Mouse (Mus musculus) brain, embryonic 18.5 days (tissue): ENCODE data around the gene Alg9.
A peak's percentile ranks its signal among the peaks of the same experiment; 100 is the strongest.

Experiments used
- DNase-seq: peaks from one replicate; pipeline ENCODE4 v3.0.0-alpha.2; 2012; ENCODE audit warnings: low read depth, low spot score

The Alg9 gene

GRCm38 (mm10) chr9:50774991-50775612, at the start of gene Alg9, which contains the start of gene 1110032A03Rik:
TSS of gene Alg9 (plus strand) at chr9:50775019.
TSS of gene 1110032A03Rik (minus strand) at chr9:50775520.
- DNase-seq = peak; percentile 76

DNA sequence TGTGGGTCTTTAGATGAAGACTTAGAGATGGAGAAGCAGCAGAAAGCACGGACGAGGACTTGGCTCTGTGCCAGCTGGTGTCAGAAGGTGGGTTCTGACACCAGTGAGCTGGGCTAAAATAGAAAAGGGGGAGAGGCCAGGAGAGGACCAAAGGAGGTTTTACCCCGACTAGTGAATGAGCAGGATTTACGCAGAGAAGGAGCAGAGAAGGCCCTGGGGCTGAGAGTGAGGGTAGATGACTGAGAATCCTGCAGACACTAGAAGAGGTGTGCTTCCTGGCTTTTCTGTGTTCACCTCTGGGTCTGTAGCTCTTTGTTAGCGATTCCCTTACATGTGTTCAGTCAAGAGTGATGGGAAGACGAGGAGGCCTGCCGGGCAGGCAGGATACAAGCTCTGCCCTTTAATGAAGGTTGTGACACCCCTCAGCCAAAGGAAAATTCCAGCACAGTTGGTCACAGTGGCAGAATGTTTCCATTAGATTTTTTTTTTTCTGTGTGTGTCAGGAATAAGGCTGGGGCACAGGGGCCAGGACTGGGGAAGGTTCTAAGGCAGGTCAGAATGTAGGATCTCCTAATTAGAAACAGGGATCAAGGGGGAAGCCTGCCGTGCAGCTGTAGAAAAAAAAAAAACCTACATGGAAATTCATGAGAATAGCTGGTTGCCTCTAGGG, 48.8 kb upstream of the Alg9 start:
- DNase-seq = no peak

- DNase-seq = no peak
These were observed 47.5 kb upstream of the Alg9 start for GRCm38 (mm10) chr9:50727171-50727924.

GRCm38 (mm10) chr9:50727925-50728651, 46.7 kb upstream of the Alg9 start:
- DNase-seq = peak; percentile 89

DNA sequence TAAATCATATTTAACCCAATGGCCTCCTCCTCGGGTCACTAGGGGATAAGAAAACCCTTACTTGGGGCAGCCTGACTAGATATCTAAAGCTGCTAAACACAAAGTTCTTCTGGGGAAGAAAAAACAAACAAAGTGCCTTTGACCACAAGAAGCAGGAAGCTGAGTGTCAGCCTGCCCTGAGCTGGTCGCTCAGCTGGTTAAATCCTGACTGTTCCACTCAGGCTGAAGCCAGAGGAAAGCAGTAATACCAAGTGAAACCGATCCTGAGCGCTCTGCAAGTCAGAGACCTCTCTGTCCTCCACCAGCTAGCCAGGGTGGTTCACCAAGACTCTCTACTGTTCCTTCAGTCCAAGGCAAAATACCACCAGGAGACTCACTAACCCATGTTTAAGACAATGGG, 45.2 kb upstream of the Alg9 start:
- DNase-seq = no peak

- DNase-seq = no peak
These were observed 42.3 kb upstream of the Alg9 start for GRCm38 (mm10) chr9:50732560-50732959.

DNA sequence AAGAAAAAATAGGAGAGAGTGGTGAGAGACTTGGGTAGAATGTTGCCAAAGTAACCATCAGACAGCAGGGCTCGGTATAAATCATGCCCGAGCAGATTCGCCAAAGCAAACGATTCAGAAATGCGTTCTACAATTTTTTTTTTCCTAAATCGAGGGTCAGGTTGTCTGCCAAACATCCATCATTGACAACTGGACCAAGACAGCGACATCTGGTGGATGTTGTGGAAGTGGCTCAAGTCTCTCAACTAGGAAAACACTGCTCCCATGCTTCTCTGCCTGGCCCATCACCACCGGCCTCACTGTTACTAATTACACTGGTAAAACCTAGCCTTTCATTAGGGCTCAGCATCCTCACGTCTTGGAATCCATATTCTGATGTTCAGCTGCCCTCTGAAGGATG, 39.8 kb upstream of the Alg9 start:
- no peak for DNase-seq

DNA sequence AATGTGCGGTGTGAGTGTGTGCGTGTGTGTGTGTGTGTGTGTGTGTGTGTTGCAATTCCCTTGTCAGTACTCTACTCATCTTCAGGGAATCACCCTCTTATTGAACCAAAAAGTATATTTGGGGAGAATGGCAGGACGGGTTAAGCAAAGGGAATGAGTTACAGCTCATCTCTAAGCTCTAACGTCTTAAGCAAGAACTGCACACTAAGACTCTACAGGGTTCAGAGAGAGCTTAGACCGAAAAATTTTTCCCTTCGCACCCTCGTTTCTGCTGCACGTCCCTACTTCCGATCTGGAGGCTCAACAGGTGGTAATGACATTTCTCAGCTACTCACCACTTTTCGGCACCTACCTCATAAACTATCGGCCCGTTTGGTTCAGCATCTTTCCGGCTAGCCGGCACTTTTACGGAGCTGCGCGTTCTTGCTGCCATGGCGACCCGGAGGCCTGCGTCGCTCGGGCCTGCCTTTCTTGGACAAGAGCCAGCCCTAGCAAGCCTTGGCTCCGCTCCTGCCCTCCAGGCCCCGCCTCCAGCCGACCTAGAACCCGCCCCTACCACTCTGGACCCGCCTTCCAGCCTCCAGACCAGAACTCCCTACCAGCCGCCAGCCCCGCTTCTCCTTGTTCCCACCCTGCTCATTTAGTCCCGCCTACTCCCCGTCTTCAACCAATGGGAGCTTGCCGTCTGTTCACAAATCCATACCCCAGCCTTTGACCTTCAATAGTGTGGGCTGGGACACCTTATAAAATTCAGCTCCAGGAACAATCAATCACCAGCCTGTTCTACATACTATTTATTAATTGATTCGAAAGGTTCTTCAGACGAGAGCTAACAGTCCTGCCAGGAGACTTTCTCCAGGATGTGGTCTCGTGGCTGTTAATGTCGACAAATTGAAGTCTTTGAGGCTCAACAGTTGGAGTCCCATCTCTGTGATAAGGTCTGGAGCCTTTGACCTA, 35.6 kb upstream of the Alg9 start, which contains the start of gene Dixdc1:
Dixdc1 (minus strand) TSS at position 604 of the 957 bp plus-strand sequence.
- peak; percentile 45 for DNase-seq

- DNase-seq = no peak
These were observed 33.7 kb upstream of the Alg9 start for GRCm38 (mm10) chr9:50740867-50741784.

DNA sequence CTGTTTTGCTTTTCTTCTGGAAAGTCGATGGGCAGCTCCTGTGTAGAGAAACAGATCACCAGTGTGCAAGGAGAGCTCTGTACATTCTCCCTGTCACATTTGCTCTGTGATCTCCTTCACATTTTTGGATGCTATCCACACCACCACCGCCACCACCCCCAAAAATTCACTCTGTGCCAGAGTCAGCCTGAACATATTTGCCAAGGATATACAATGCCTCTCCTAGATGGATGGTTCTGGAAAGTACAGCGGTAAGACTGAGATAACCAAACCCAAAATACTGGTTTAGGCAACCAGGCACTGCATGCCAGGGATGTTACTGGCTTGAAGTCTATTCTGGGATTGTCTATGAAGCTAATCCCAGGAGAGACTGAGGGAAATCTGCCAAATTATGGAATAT, 32.6 kb upstream of the Alg9 start:
- no peak for DNase-seq

DNA sequence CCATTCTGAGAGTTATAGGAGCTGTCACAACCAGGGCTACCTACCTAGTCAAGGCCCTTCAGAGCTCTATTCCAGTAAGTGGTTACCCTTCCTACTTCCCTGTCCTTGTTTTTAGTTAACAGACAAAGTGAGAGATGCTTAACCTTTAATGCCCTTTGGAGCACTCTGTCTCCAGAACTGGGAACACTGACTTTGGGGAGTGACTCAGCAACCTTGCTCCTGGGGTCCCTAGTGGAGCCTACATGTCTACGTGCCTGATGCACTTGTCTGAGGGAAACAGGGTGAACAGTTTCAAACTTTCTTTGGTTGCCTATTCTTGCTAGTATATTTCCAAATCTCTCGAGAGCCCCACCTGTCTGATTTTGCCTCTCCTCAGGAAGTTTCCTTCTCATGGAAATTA, 32.1 kb upstream of the Alg9 start:
- no peak for DNase-seq

GRCm38 (mm10) chr9:50745806-50746205, 29.0 kb upstream of the Alg9 start:
- no peak for DNase-seq

DNA sequence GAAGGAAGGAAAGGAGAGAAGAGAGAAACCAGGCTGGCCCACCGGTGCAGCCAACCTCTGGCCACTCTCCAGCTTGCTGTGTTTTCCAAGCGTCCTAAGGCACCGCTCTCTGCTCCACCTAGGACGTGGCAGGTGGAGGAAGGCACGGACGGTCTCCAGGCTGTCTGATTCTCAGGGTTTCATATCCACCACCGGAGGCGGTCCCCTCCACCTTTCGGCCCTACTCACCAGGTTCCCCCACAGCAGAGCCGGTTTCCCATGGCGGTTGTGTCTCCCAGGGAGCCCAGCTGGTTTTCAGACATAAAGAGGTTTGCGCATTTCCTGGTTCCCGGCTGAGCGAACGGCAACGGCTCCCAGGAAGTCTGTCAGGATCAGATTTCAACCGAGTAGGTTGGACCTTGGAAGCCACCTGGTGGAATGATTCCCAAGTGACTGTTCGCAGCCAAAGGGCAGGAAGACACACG, 28.6 kb upstream of the Alg9 start, which contains the start of gene 2310030G06Rik:
2310030G06Rik (minus strand) TSS at position 323 of the 464 bp plus-strand sequence.
- DNase-seq = no peak

DNA sequence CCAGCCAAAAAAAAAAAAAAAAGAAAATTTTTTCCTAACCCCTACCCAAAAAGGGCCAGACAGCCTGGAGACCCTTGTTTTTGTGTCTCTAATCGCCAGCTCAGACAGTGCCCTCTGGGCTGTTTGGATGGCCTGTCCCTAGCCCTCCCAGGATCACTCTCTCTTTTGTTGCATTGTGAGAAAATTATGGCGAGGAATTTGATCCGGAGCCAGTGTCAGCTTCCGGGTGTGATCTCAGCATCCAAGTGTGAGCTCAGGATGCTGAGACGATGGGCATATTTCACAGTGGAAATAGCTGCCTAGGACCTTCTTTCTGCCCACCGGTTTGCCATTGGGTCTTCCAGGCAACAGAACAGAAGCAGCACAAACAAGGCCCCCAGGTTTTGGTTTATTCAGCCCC, 24.1 kb upstream of the Alg9 start:
- DNase-seq = no peak

GRCm38 (mm10) chr9:50751323-50751722, 23.5 kb upstream of the Alg9 start, which contains the start of gene Cryab:
TSS of gene Cryab (plus strand) at chr9:50751325.
- no peak for DNase-seq

GRCm38 (mm10) chr9:50752054-50752602, 22.7 kb upstream of the Alg9 start, which contains the start of gene Hspb2:
TSS of gene Hspb2 (minus strand) at chr9:50752354.
- no peak for DNase-seq

DNA sequence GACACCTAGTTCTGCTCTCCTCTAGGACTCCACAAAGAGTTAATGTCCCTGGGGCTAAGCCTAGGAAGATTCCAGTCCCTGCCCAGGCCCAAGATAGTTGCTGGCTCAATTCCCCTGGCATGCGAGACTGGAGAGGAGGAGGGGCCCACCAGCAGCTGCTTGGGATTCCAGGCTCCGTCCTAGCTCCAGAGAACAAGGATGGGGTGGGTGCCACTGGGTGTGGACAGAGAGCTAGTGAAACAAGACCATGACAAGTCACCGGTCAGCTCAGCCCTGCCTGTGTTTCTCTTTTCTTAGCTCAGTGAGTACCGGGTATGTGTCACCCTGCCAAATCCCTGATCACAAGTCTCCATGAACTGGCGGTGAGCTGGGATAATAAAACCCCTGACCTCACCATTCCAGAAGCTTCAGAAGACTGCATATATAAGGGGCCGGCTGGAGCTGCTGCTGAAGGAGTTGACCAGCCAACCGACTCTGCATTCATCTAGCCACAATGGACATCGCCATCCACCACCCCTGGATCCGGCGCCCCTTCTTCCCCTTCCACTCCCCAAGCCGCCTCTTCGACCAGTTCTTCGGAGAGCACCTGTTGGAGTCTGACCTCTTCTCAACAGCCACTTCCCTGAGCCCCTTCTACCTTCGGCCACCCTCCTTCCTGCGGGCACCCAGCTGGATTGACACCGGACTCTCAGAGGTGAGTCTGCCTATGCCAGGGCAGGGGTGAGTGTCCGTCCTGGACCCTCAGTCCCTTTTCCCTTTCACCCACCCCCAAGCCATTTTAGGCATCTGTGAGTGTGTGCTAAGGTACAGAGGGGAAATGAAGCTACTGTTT, 21.8 kb upstream of the Alg9 start:
- no peak for DNase-seq

- no peak for DNase-seq
These were observed 20.9 kb upstream of the Alg9 start for GRCm38 (mm10) chr9:50753947-50754346.
